In genomic region chr7:107555906-107556305, GRCm38 (mm10) we compare ENCODE assay signal across 8 mouse cellular contexts. TPM values are rescaled to one million over a fixed set of nuclear protein-coding genes. Genes with fewer than 3 reads are reported as not detected.
DNase-seq lines count a peak whose midpoint lies in the region; ATAC-seq and TF ChIP-seq lines count a peak whose summit lies in the region.

No protein-coding gene starts in this region.

- H3K36me3 ChIP-seq in hindbrain, embryonic 10.5 days: no peaks in the 10 kb centered on the region
- no peaks in the 10 kb centered on the region for H3K36me3 ChIP-seq in hindbrain, embryonic 16.5 days (ENCODE audit: control insufficient read depth, insufficient read depth, low read length)
- no peaks in the 10 kb centered on the region for H3K36me3 ChIP-seq in midbrain, postnatal 0 days (ENCODE audit: insufficient read depth, low read length)
- no peaks in the 10 kb centered on the region for H3K36me3 ChIP-seq in midbrain, embryonic 11.5 days (ENCODE audit: control insufficient read depth, insufficient read depth, low read length)

- TF ChIP-seq POLR2A in brain, embryonic 14.5 days (IDR thresholded peaks at IDR 0.05; ENCODE audit: borderline replicate concordance, extremely low read depth, insufficient read depth, insufficient read length, poor library complexity, severe bottlenecking): no peak

- no peaks in the 10 kb centered on the region for H3K27me3 ChIP-seq in hindbrain, embryonic 10.5 days (ENCODE audit: insufficient read depth, poor library complexity, severe bottlenecking)
- no peaks in the 10 kb centered on the region for H3K27me3 ChIP-seq in hindbrain, embryonic 16.5 days (replicated peaks; ENCODE audit: control insufficient read depth, insufficient read depth, low read length)
- H3K27me3 ChIP-seq in midbrain, postnatal 0 days (ENCODE audit: insufficient read depth, low read length): no peaks in the 10 kb centered on the region
- H3K27me3 ChIP-seq in midbrain, embryonic 11.5 days (ENCODE audit: control insufficient read depth, insufficient read depth, low read length): no peaks in the 10 kb centered on the region

- no peaks in the 10 kb centered on the region for H3K9me3 ChIP-seq in hindbrain, embryonic 10.5 days
- no peaks in the 10 kb centered on the region for H3K9me3 ChIP-seq in hindbrain, embryonic 16.5 days (ENCODE audit: control insufficient read depth, low read length)
- no peaks in the 10 kb centered on the region for H3K9me3 ChIP-seq in midbrain, postnatal 0 days (ENCODE audit: low read length)
- no peaks in the 10 kb centered on the region for H3K9me3 ChIP-seq in midbrain, embryonic 11.5 days (ENCODE audit: control insufficient read depth, low read length)

- no peak overlapping the region for H3K4me3 ChIP-seq in hindbrain, embryonic 10.5 days
- no peak overlapping the region for H3K4me3 ChIP-seq in hindbrain, embryonic 16.5 days (ENCODE audit: low read length)
- H3K4me3 ChIP-seq in midbrain, postnatal 0 days (ENCODE audit: low read depth, low read length): no peak overlapping the region
- no peak overlapping the region for H3K4me3 ChIP-seq in midbrain, embryonic 11.5 days (ENCODE audit: low read depth, low read length)

- peak; percentile 49 for TF ChIP-seq CTCF in midbrain, postnatal 0 days (IDR thresholded peaks at IDR 0.05)
- peak; percentile 12; the same call in 1 of the 2 replicates for TF ChIP-seq CTCF in brain, embryonic 14.5 days (IDR thresholded peaks at IDR 0.05; ENCODE audit: borderline replicate concordance, extremely low read depth, insufficient read depth, insufficient read length)

- no peak for ATAC-seq in hindbrain, embryonic 16.5 days
- ATAC-seq in midbrain, postnatal 0 days (ENCODE audit: low FRiP score): no peak
- ATAC-seq in midbrain, embryonic 11.5 days (ENCODE audit: low FRiP score): no peak
- peak; percentile 75 for ATAC-seq in megakaryocyte-erythroid progenitor cell, adult 5-6 weeks (replicated peaks; ENCODE audit: low FRiP score, low TSS enrichment, poor library complexity, severe bottlenecking)

- intact Hi-C loops in heart, postnatal 36 days (cut with DNase I): no loop called here

- WGBS in hindbrain, embryonic 10.5 days: 84% methylated on average over 3 of the region's 3 CpGs
- 86% methylated on average over 3 of the region's 3 CpGs for WGBS in hindbrain, embryonic 16.5 days
- 86% methylated on average over 3 of the region's 3 CpGs for WGBS in midbrain, postnatal 0 days
- 88% methylated on average over 3 of the region's 3 CpGs for WGBS in midbrain, embryonic 11.5 days

- H3K9ac ChIP-seq in hindbrain, embryonic 16.5 days (ENCODE audit: low read depth, low read length): no peak overlapping the region
- H3K9ac ChIP-seq in midbrain, postnatal 0 days (replicated peaks; ENCODE audit: low read length, poor library complexity, severe bottlenecking): no peak overlapping the region
- no peak overlapping the region for H3K9ac ChIP-seq in midbrain, embryonic 11.5 days (ENCODE audit: low read length)

- no peak overlapping the region for H3K4me2 ChIP-seq in hindbrain, embryonic 16.5 days (ENCODE audit: low read length)
- no peak overlapping the region for H3K4me2 ChIP-seq in midbrain, postnatal 0 days (ENCODE audit: low read depth, low read length, poor library complexity, severe bottlenecking)
- no peak overlapping the region for H3K4me2 ChIP-seq in midbrain, embryonic 11.5 days

- H3K27ac ChIP-seq in hindbrain, embryonic 10.5 days: no peak overlapping the region
- no peak overlapping the region for H3K27ac ChIP-seq in hindbrain, embryonic 16.5 days (ENCODE audit: low read depth, low read length)
- H3K27ac ChIP-seq in midbrain, postnatal 0 days (ENCODE audit: low read depth, low read length): no peak overlapping the region
- no peak overlapping the region for H3K27ac ChIP-seq in midbrain, embryonic 11.5 days (ENCODE audit: low read depth, low read length)

- no peaks in the 10 kb centered on the region for H3K4me1 ChIP-seq in hindbrain, embryonic 10.5 days (replicated peaks)
- no peaks in the 10 kb centered on the region for H3K4me1 ChIP-seq in hindbrain, embryonic 16.5 days (ENCODE audit: control insufficient read depth, insufficient read depth, low read depth, low read length)
- H3K4me1 ChIP-seq in midbrain, postnatal 0 days (ENCODE audit: insufficient read depth, low read length): no peaks in the 10 kb centered on the region
- H3K4me1 ChIP-seq in midbrain, embryonic 11.5 days (ENCODE audit: control insufficient read depth, insufficient read depth, low read length): no peaks in the 10 kb centered on the region

- peak; percentile 9 for DNase-seq in hindbrain, embryonic 10.5 days (ENCODE audit: low spot score)
- no peak for DNase-seq in midbrain, postnatal 0 days (ENCODE audit: low spot score)
- DNase-seq in midbrain, embryonic 11.5 days (ENCODE audit: low spot score, missing footprints): no peak
- DNase-seq in brain, embryonic 14.5 days (ENCODE audit: low read depth): no peak
- no peak for DNase-seq in urinary bladder, postnatal 36 days (ENCODE audit: low spot score in 2 of 2)
- no peak for DNase-seq in heart, postnatal 36 days

RNA-seq across cellular contexts. Expression of gene Olfml1, which starts 11.3 kb away (rescaled TPM):
- polyA plus RNA-seq in hindbrain, embryonic 10.5 days (2016; fragmentation: Nextera tagmentation; extraction: Ambion mirVana): 5.6 and 8.1 TPM in 2 replicates
- 4.8 TPM in 2 replicates for polyA plus RNA-seq in hindbrain, embryonic 16.5 days (2015; fragmentation: Nextera tagmentation; extraction: Ambion mirVana)
- total RNA-seq in midbrain, postnatal 0 days (2014; rRNA removed): 3.6 and 3.8 TPM in 2 replicates
- polyA plus RNA-seq in midbrain, postnatal 0 days (2015; fragmentation: Nextera tagmentation; extraction: Ambion mirVana): 4.1 and 4.3 TPM in 2 replicates
- polyA plus RNA-seq in midbrain, embryonic 11.5 days (2014; fragmentation: Nextera tagmentation; extraction: Ambion mirVana): 6.8 and 8.2 TPM in 2 replicates
- 2.0 and 2.3 TPM in 2 replicates for polyA plus RNA-seq in brain, embryonic 14.5 days (2012; rRNA removed)
- not detected in 2 replicates for total RNA-seq in megakaryocyte-erythroid progenitor cell, adult 5-6 weeks (2014; fragmentation: Nextera tagmentation)
- total RNA-seq in megakaryocyte-erythroid progenitor cell, adult 5-6 weeks (2017): not detected in 2 replicates
- total RNA-seq in heart, postnatal 36 days (2021): 1 to 10 TPM; 5.1 to 6.2 TPM

RNA-seq across cellular contexts. Expression of gene Ppfibp2, which starts 39.1 kb away (rescaled TPM):
- 7.4 and 10.0 TPM in 2 replicates for polyA plus RNA-seq in hindbrain, embryonic 10.5 days (2016; fragmentation: Nextera tagmentation; extraction: Ambion mirVana)
- polyA plus RNA-seq in hindbrain, embryonic 16.5 days (2015; fragmentation: Nextera tagmentation; extraction: Ambion mirVana): 3.4 and 3.6 TPM in 2 replicates
- total RNA-seq in midbrain, postnatal 0 days (2014; rRNA removed): 2.6 and 2.9 TPM in 2 replicates
- 1.2 and 1.6 TPM in 2 replicates for polyA plus RNA-seq in midbrain, postnatal 0 days (2015; fragmentation: Nextera tagmentation; extraction: Ambion mirVana)
- 2.9 and 3.5 TPM in 2 replicates for polyA plus RNA-seq in midbrain, embryonic 11.5 days (2014; fragmentation: Nextera tagmentation; extraction: Ambion mirVana)
- 2.2 and 3.4 TPM in 2 replicates for polyA plus RNA-seq in brain, embryonic 14.5 days (2012; rRNA removed)
- 0.66 and 1.5 TPM in 2 replicates for total RNA-seq in megakaryocyte-erythroid progenitor cell, adult 5-6 weeks (2014; fragmentation: Nextera tagmentation)
- 1.0 and 3.6 TPM in 2 replicates for total RNA-seq in megakaryocyte-erythroid progenitor cell, adult 5-6 weeks (2017)
- total RNA-seq in heart, postnatal 36 days (2021): 10 to 100 TPM; 23.2 to 24.6 TPM
